Mouse (Mus musculus) retina, adult 2 months (tissue): Measurements from ENCODE around the gene Bcar3.

ENCODE experiments used
- DNase-seq: peaks from one replicate; pipeline ENCODE4 v3.0.0-alpha.2; 2012; ENCODE audit warnings: low read depth, low spot score

Gene Bcar3

GRCm38 (mm10) chr3:122292300-122293222 lies 1.4 kb upstream of the Bcar3 start:
- DNase-seq, result peak; percentile 89

GRCm38 (mm10) chr3:122293223-122293953 lies 548 bp upstream of the Bcar3 start:
- peak; percentile 68 for DNase-seq

GRCm38 (mm10) chr3:122295511-122295910 lies 1.6 kb downstream of the Bcar3 start:
- no peak for DNase-seq

GRCm38 (mm10) chr3:122296979-122297378 lies 3.0 kb downstream of the Bcar3 start:
- DNase-seq, result no peak

- DNase-seq, result no peak
Measured at GRCm38 (mm10) chr3:122300983-122301919, 7.3 kb downstream of the Bcar3 start.

- no peak for DNase-seq
Measured at GRCm38 (mm10) chr3:122304560-122304959, 10.6 kb downstream of the Bcar3 start.

GRCm38 (mm10) chr3:122307894-122308671 lies 14.1 kb downstream of the Bcar3 start:
- no peak for DNase-seq

- DNase-seq, result no peak
Measured at GRCm38 (mm10) chr3:122308981-122309380, 15.0 kb downstream of the Bcar3 start.

- peak; percentile 54 for DNase-seq
Measured at GRCm38 (mm10) chr3:122312078-122312477, 18.1 kb downstream of the Bcar3 start.

GRCm38 (mm10) chr3:122312936-122313629 lies 19.1 kb downstream of the Bcar3 start:
- no peak for DNase-seq

GRCm38 (mm10) chr3:122313936-122314335 lies 20.0 kb downstream of the Bcar3 start:
- no peak for DNase-seq

- no peak for DNase-seq
Measured at GRCm38 (mm10) chr3:122316621-122317020, 22.7 kb downstream of the Bcar3 start.

GRCm38 (mm10) chr3:122317339-122317738 lies 23.4 kb downstream of the Bcar3 start:
- no peak for DNase-seq

GRCm38 (mm10) chr3:122322226-122322625 lies 28.3 kb downstream of the Bcar3 start:
- DNase-seq, result no peak

- DNase-seq, result no peak
Measured at GRCm38 (mm10) chr3:122323841-122324240, 29.9 kb downstream of the Bcar3 start.

GRCm38 (mm10) chr3:122324528-122324927 lies 30.6 kb downstream of the Bcar3 start:
- no peak for DNase-seq

- no peak for DNase-seq
Measured at GRCm38 (mm10) chr3:122330484-122330883, 36.5 kb downstream of the Bcar3 start.

- DNase-seq, result no peak
Measured at GRCm38 (mm10) chr3:122333493-122333892, 39.6 kb downstream of the Bcar3 start.

- DNase-seq, result no peak
Measured at GRCm38 (mm10) chr3:122333902-122334301, 40.0 kb downstream of the Bcar3 start.

- DNase-seq, result no peak
Measured at GRCm38 (mm10) chr3:122334375-122334774, 40.4 kb downstream of the Bcar3 start.
